Mouse (Mus musculus): ENCODE results near the gene Plekha6. TPM values are rescaled to one million over a fixed set of nuclear protein-coding genes. Genes with fewer than 3 reads are reported as not detected.

Plekha6 gene
- polyA plus RNA-seq, 1 experiment from 2014 or later, result 25.8 TPM

- H3K9ac ChIP-seq, result no peak within 1 kb of the TSS
- no peaks in the 10 kb centered on the region for H3K9me3 ChIP-seq (replicated peaks)
- H3K4me1 ChIP-seq, result peaks cover 14% of the 10 kb centered on the region; the same call in 1 of the 2 replicates
- H3K36me3 ChIP-seq, result no peaks in the 10 kb centered on the region
- H3K4me3 ChIP-seq, result no peak within 1 kb of the TSS
- peaks cover 5% of the 10 kb centered on the region for H3K27me3 ChIP-seq
- 100% methylated on average over 1 of the region's 1 CpGs for WGBS
- ATAC-seq (ENCODE audit: low FRiP score), result no peak
- H3K27ac ChIP-seq, result no peak within 1 kb of the TSS
- H3K4me2 ChIP-seq (replicated peaks), result no peak within 1 kb of the TSS
Measured at GRCm38 (mm10) chr1:133350210-133350609, 186.2 kb downstream of the Plekha6 start, which contains the start of gene Ren1. TSS of gene Ren1 (plus strand) at chr1:133350510.

GRCm38 (mm10) chr1:133351762-133352161, 187.8 kb downstream of the Plekha6 start:
- Histone ChIP-seq H3K9me3 (replicated peaks) (no peaks in the 10 kb centered on the region), H3K27me3 (peaks cover 13% of the 10 kb centered on the region), H3K36me3 (no peaks in the 10 kb centered on the region), H3K27ac (no peak overlapping the region), H3K4me1 (peaks cover 16% of the 10 kb centered on the region; the same call in 1 of the 2 replicates), H3K9ac (0 out of 2 replicates have a peak overlapping the region, but pooled peaks have one; percentile 5), H3K4me2 (replicated peaks) (no peak overlapping the region), H3K4me3 (no peak overlapping the region)
- 72% methylated on average over 9 of the region's 9 CpGs for WGBS
- ATAC-seq (ENCODE audit: low FRiP score), result no peak

Other genes with a start within 250 kb of the Plekha6 start
- gene Mdm4, start 133.6 kb upstream of the Plekha6 start, polyA plus RNA-seq (2016; fragmentation: Nextera tagmentation; extraction: Ambion mirVana), result 47.6 and 49.1 TPM in 2 replicates
- gene Pik3c2b, start 118.5 kb upstream of the Plekha6 start, polyA plus RNA-seq (2016; fragmentation: Nextera tagmentation; extraction: Ambion mirVana), result 17.0 and 19.8 TPM in 2 replicates
- 49.1 and 53.4 TPM in 2 replicates for gene Ppp1r15b, start 33.1 kb upstream of the Plekha6 start, polyA plus RNA-seq (2016; fragmentation: Nextera tagmentation; extraction: Ambion mirVana)
- gene Golt1a, start 145.6 kb downstream of the Plekha6 start, polyA plus RNA-seq (2016; fragmentation: Nextera tagmentation; extraction: Ambion mirVana), result not detected in 2 replicates
- not detected in 2 replicates for gene Kiss1, start 157.7 kb downstream of the Plekha6 start, polyA plus RNA-seq (2016; fragmentation: Nextera tagmentation; extraction: Ambion mirVana)
- 0.99 and 1.9 TPM in 2 replicates for gene Ren1, start 186.3 kb downstream of the Plekha6 start, polyA plus RNA-seq (2016; fragmentation: Nextera tagmentation; extraction: Ambion mirVana)
- gene Etnk2, start 199.4 kb downstream of the Plekha6 start, polyA plus RNA-seq (2016; fragmentation: Nextera tagmentation; extraction: Ambion mirVana), result 5.2 and 5.6 TPM in 2 replicates

Data from hindbrain, embryonic 12.5 days (tissue).